Mouse (Mus musculus) heart, postnatal 36 days (tissue): ENCODE results near the gene Rhof. TPM values are rescaled to one million over a fixed set of nuclear protein-coding genes. Genes with fewer than 3 reads are reported as not detected.

Source experiments
- total RNA-seq, 2 experiments: library from RNA; stranded (reverse); gene quantifications; 2 replicates each; pipeline ENCODE4 v1.2.3; 2021

Gene Rhof
- total RNA-seq, 2 experiments from 2014 or later, result 0.44 to 0.68 TPM

Other genes starting within 250 kb of the Rhof start
- gene Kdm2b, start 142.9 kb downstream of the Rhof start, total RNA-seq, result 10 to 100 TPM; 16.6 to 19.0 TPM
- gene Orai1, start 117.6 kb downstream of the Rhof start, total RNA-seq, result 10 to 100 TPM; 16.7 to 19.3 TPM
- gene Morn3, start 85.7 kb downstream of the Rhof start, total RNA-seq, result not detected
- gene Tmem120b, start 64.3 kb downstream of the Rhof start, total RNA-seq, result 10 to 100 TPM in 1 of 2 experiments, 1 to 10 TPM in 1; 7.3 to 10.7 TPM
- gene Setd1b, start 9.5 kb upstream of the Rhof start, total RNA-seq, result 10 to 100 TPM; 18.5 to 21.5 TPM
- 10 to 100 TPM; 14.1 to 18.3 TPM for gene Psmd9, start 36.7 kb upstream of the Rhof start, total RNA-seq
- gene Hpd, start 50.0 kb upstream of the Rhof start, total RNA-seq, result not detected
- 1 to 10 TPM in 1 of 2 experiments, under 1 TPM in 1; 0.97 to 1.4 TPM for gene Wdr66, start 119.4 kb upstream of the Rhof start, total RNA-seq
- 10 to 100 TPM in 1 of 2 experiments, 1 to 10 TPM in 1; 7.1 to 12.3 TPM for gene Bcl7a, start 211.1 kb upstream of the Rhof start, total RNA-seq